Mouse (Mus musculus) left cerebral cortex, adult 8-10 months (tissue): ENCODE data around the gene Krt12. TPM values are rescaled to one million over a fixed set of nuclear protein-coding genes. Genes with fewer than 3 reads are reported as not detected.

Experiments
- DNase-seq, 2 experiments: peaks; one replicate each; pipeline ENCODE4 v3.0.0; 2022; ENCODE audit warnings: low spot score in 2 of 2
- total RNA-seq, 4 experiments: library from RNA; stranded (reverse); gene quantifications; 2 replicates each; pipeline ENCODE4 v1.2.4; 2022

Krt12 gene
- total RNA-seq: 10 to 100 TPM in 1 of 4 experiments, 1 to 10 TPM in 3; 8.6 to 10.0 (median 9.5) TPM

GRCm38 (mm10) chr11:99422159-99422558, at the start of gene Krt12:
Krt12 (minus strand) TSS chr11:99422259.
- DNase-seq: no peak

- no peak for DNase-seq
Observed at GRCm38 (mm10) chr11:99469228-99469627, 47.2 kb upstream of the Krt12 start.

- DNase-seq: no peak
Observed at GRCm38 (mm10) chr11:99468566-99468965, 46.5 kb upstream of the Krt12 start.

GRCm38 (mm10) chr11:99466316-99466715, 44.3 kb upstream of the Krt12 start:
- DNase-seq: peak in 1 of 2 experiments; percentile 27

- DNase-seq: peak; percentile 54 to 75
Observed at GRCm38 (mm10) chr11:99464836-99465235, 42.8 kb upstream of the Krt12 start.

GRCm38 (mm10) chr11:99463155-99463554, 41.1 kb upstream of the Krt12 start:
- peak in 1 of 2 experiments; percentile 56 for DNase-seq

- DNase-seq: no peak
Observed at GRCm38 (mm10) chr11:99461736-99462135, 39.7 kb upstream of the Krt12 start.

GRCm38 (mm10) chr11:99458887-99459286, 36.8 kb upstream of the Krt12 start:
- DNase-seq: no peak

GRCm38 (mm10) chr11:99454759-99455158, 32.7 kb upstream of the Krt12 start:
- DNase-seq: no peak

- no peak for DNase-seq
Observed at GRCm38 (mm10) chr11:99454044-99454443, 32.0 kb upstream of the Krt12 start.

- no peak for DNase-seq
Observed at GRCm38 (mm10) chr11:99448769-99449168, 26.7 kb upstream of the Krt12 start.

- DNase-seq: no peak
Observed at GRCm38 (mm10) chr11:99441220-99441619, 19.2 kb upstream of the Krt12 start.

- DNase-seq: no peak
Observed at GRCm38 (mm10) chr11:99439465-99439864, 17.4 kb upstream of the Krt12 start.

GRCm38 (mm10) chr11:99437972-99438371, 15.9 kb upstream of the Krt12 start, which contains the start of gene Krt20:
Krt20 (minus strand) TSS chr11:99438150.
- DNase-seq: no peak

GRCm38 (mm10) chr11:99436625-99437024, 14.6 kb upstream of the Krt12 start:
- DNase-seq: no peak

- DNase-seq: no peak
Observed at GRCm38 (mm10) chr11:99430670-99431069, 8.6 kb upstream of the Krt12 start.

GRCm38 (mm10) chr11:99420586-99420985, 1.5 kb downstream of the Krt12 start:
- DNase-seq: no peak

- DNase-seq: no peak
Observed at GRCm38 (mm10) chr11:99417819-99418218, 4.2 kb downstream of the Krt12 start.

- peak; percentile 21 to 85 for DNase-seq
Observed at GRCm38 (mm10) chr11:99416902-99417301, 5.2 kb downstream of the Krt12 start.

- DNase-seq: no peak
Observed at GRCm38 (mm10) chr11:99414463-99415147, 7.5 kb downstream of the Krt12 start.

GRCm38 (mm10) chr11:99413247-99413646, 8.8 kb downstream of the Krt12 start:
- DNase-seq: no peak

- no peak for DNase-seq
Observed at GRCm38 (mm10) chr11:99406186-99406585, 15.9 kb downstream of the Krt12 start.

GRCm38 (mm10) chr11:99399956-99400549, 22.0 kb downstream of the Krt12 start:
- no peak for DNase-seq
